ENCODE assay signal across 25 mouse cellular contexts in genomic region chr2:61193976-61194375, GRCm38 (mm10).
DNase-seq lines count a peak whose midpoint lies in the region; ATAC-seq lines count a peak whose summit lies in the region.
"Had no signal": no experiment of that assay in that cellular context is flagged by ENCODE, and none has a peak within 500 bp of the region (broad histone marks: within the 10 kb centered on the region; RNA-seq: fewer than 3 reads in every experiment).

No protein-coding gene starts in this region.

- no peak overlapping the region for H3K4me3 ChIP-seq in hindbrain, embryonic 16.5 days (ENCODE audit: low read length)
- H3K4me3 ChIP-seq: embryonic facial prominence, embryonic 13.5 days; forebrain, embryonic 12.5 days; heart, adult 2 months; heart, embryonic 15.5 days; hindbrain, embryonic 10.5 days; hindbrain, embryonic 15.5 days had no signal

- no peaks in the 10 kb centered on the region for H3K36me3 ChIP-seq in hindbrain, embryonic 16.5 days (ENCODE audit: control insufficient read depth, insufficient read depth, low read length)
- H3K36me3 ChIP-seq: embryonic facial prominence, embryonic 13.5 days; forebrain, embryonic 12.5 days; heart, embryonic 15.5 days; hindbrain, embryonic 10.5 days; hindbrain, embryonic 15.5 days had no signal

- no peak overlapping the region for H3K9ac ChIP-seq in hindbrain, embryonic 16.5 days (ENCODE audit: low read depth, low read length)
- H3K9ac ChIP-seq: embryonic facial prominence, embryonic 13.5 days; forebrain, embryonic 12.5 days; heart, embryonic 15.5 days; hindbrain, embryonic 15.5 days had no signal

- 57% methylated on average over 2 of the region's 2 CpGs for WGBS in hindbrain, embryonic 16.5 days

- H3K4me1 ChIP-seq in hindbrain, embryonic 16.5 days (ENCODE audit: control insufficient read depth, insufficient read depth, low read depth, low read length): no peaks in the 10 kb centered on the region
- H3K4me1 ChIP-seq: embryonic facial prominence, embryonic 13.5 days; forebrain, embryonic 12.5 days; heart, embryonic 15.5 days had no signal

- ATAC-seq in hindbrain, embryonic 16.5 days: no peak
- ATAC-seq: activated CD4-positive, CD25-positive, alpha-beta regulatory T cell, adult 4 months; forebrain, embryonic 16.5 days; inflammation-experienced regulatory T-cells, adult 6 months; Patski had no signal

- H3K27ac ChIP-seq in hindbrain, embryonic 16.5 days (ENCODE audit: low read depth, low read length): no peak overlapping the region
- H3K27ac ChIP-seq: embryonic facial prominence, embryonic 13.5 days; forebrain, embryonic 12.5 days; heart, adult 2 months; heart, embryonic 15.5 days; hindbrain, embryonic 10.5 days; hindbrain, embryonic 15.5 days had no signal

- peak; percentile 16 for DNase-seq in kidney, adult 11 months
- DNase-seq in kidney, adult 18-20 months: no peak
- DNase-seq in embryo, embryonic 10.5 days (ENCODE audit: low spot score): peak; percentile 52
- DNase-seq in forelimb bud, embryonic 11.5 days (ENCODE audit: low read depth, low spot score): peak; percentile 12
- peak; percentile 21 for DNase-seq in kidney, postnatal 14 days
- DNase-seq in heart, postnatal 4 days: no peak
- no peak for DNase-seq in adrenal gland, postnatal 4 days (ENCODE audit: low spot score in 2 of 2)
- DNase-seq: adrenal gland, postnatal 14 days; cerebellum, adult 2 months; cerebellum, postnatal 14 days; gastrocnemius, postnatal 14 days; heart, adult 2 months; heart, postnatal 14 days had no signal

- H3K9me3 ChIP-seq in hindbrain, embryonic 16.5 days (ENCODE audit: control insufficient read depth, low read length): no peaks in the 10 kb centered on the region
- H3K9me3 ChIP-seq: embryonic facial prominence, embryonic 13.5 days; forebrain, embryonic 12.5 days; heart, embryonic 15.5 days; hindbrain, embryonic 10.5 days; hindbrain, embryonic 15.5 days had no signal

- no peaks in the 10 kb centered on the region for H3K27me3 ChIP-seq in hindbrain, embryonic 16.5 days (replicated peaks; ENCODE audit: control insufficient read depth, insufficient read depth, low read length)
- H3K27me3 ChIP-seq: CH12.LX; embryonic facial prominence, embryonic 13.5 days; forebrain, embryonic 12.5 days; heart, embryonic 15.5 days; hindbrain, embryonic 15.5 days; Patski had no signal

- H3K4me2 ChIP-seq in hindbrain, embryonic 16.5 days (ENCODE audit: low read length): no peak overlapping the region
- H3K4me2 ChIP-seq: embryonic facial prominence, embryonic 13.5 days; forebrain, embryonic 12.5 days; heart, embryonic 11.5 days; heart, embryonic 15.5 days; hindbrain, embryonic 15.5 days had no signal

Comparison
In these comparisons a context has a peak if more than half of its experiments do, and no peak if none do; other contexts are left out.
1. DNase-seq: peak in kidney, adult 11 months (single experiment), embryo, embryonic 10.5 days (single experiment), forelimb bud, embryonic 11.5 days (single experiment) and kidney, postnatal 14 days (single experiment); none in kidney, adult 18-20 months (single experiment), heart, postnatal 4 days (single experiment) and adrenal gland, postnatal 4 days (0 of 2).